Mouse (Mus musculus) erythroid progenitor cell, adult 5-6 weeks (primary cell): ENCODE measurements around the gene Dcun1d2. TPM values are rescaled to one million over a fixed set of nuclear protein-coding genes. Genes with fewer than 3 reads are reported as not detected.
A peak's percentile ranks its signal among the peaks of the same experiment; 100 is the strongest.
"Not testable (repeated sequence)": the region's sequence is repeated elsewhere in the genome, so short reads cannot be mapped to it uniquely, and the experiment has no call there.

ENCODE experiments used
- ATAC-seq: replicated peaks from 2 replicates; pipeline ENCODE4 v1.8.0; 2016; ENCODE audit warnings: moderate number of reproducible peaks, mild to moderate bottlenecking, moderate TSS enrichment, inconsistent platforms; ENCODE audit not compliant: poor library complexity, low FRiP score, severe bottlenecking
- total RNA-seq, 2 experiments: library from RNA; stranded (forward) in 1 of 2; stranded (reverse) in 1 of 2; fragments of 150-400 nt in 1 of 2; fragments of 186-747, 209-891 nt in 1 of 2; gene quantifications; 2 replicates each; pipeline versions ENCODE4 v1.2.3 to v1.2.4; 2015 to 2017; ENCODE audit warnings: low replicate concordance in 2 of 2

Dcun1d2 gene
- 7.9 and 13.0 TPM in 2 replicates for total RNA-seq (2015; ENCODE audit: low replicate concordance)
- 12.3 and 15.8 TPM in 2 replicates for total RNA-seq (2017; ENCODE audit: low replicate concordance)

GRCm38 (mm10) chr8:13287692-13288623, at the start of gene Dcun1d2, which contains the start of gene Tmco3:
Gene Dcun1d2, minus strand, starts transcription at chr8:13288131.
Gene Tmco3, plus strand, starts transcription at chr8:13288190.
- ATAC-seq: peak; percentile 85

GRCm38 (mm10) chr8:13337678-13338077, 49.7 kb upstream of the Dcun1d2 start:
- ATAC-seq: no peak

GRCm38 (mm10) chr8:13337245-13337644, 49.3 kb upstream of the Dcun1d2 start:
- ATAC-seq: not testable (repeated sequence)

- no peak for ATAC-seq
Observed at GRCm38 (mm10) chr8:13334671-13335070, 46.7 kb upstream of the Dcun1d2 start.

GRCm38 (mm10) chr8:13326598-13326997, 38.7 kb upstream of the Dcun1d2 start:
- ATAC-seq: no peak

GRCm38 (mm10) chr8:13316671-13317070, 28.7 kb upstream of the Dcun1d2 start:
- no peak for ATAC-seq

- no peak for ATAC-seq
Observed at GRCm38 (mm10) chr8:13314922-13315321, 27.0 kb upstream of the Dcun1d2 start.

- ATAC-seq: no peak
Observed at GRCm38 (mm10) chr8:13306916-13307315, 19.0 kb upstream of the Dcun1d2 start.

GRCm38 (mm10) chr8:13306309-13306909, 18.5 kb upstream of the Dcun1d2 start:
- ATAC-seq: no peak

GRCm38 (mm10) chr8:13305884-13306283, 18.0 kb upstream of the Dcun1d2 start:
- ATAC-seq: no peak

- ATAC-seq: no peak
Observed at GRCm38 (mm10) chr8:13305459-13305858, 17.5 kb upstream of the Dcun1d2 start.

GRCm38 (mm10) chr8:13301036-13301435, 13.1 kb upstream of the Dcun1d2 start:
- ATAC-seq: no peak

- no peak for ATAC-seq
Observed at GRCm38 (mm10) chr8:13299571-13299970, 11.6 kb upstream of the Dcun1d2 start.

- ATAC-seq: no peak
Observed at GRCm38 (mm10) chr8:13293677-13294470, 5.9 kb upstream of the Dcun1d2 start.

- ATAC-seq: peak; percentile 42; the same call in 1 of the 2 replicates
Observed at GRCm38 (mm10) chr8:13292364-13292763, 4.4 kb upstream of the Dcun1d2 start.

GRCm38 (mm10) chr8:13288646-13289045, 715 bp upstream of the Dcun1d2 start:
- no peak for ATAC-seq

GRCm38 (mm10) chr8:13287304-13287691, 633 bp downstream of the Dcun1d2 start:
- peak; percentile 89 for ATAC-seq

- ATAC-seq: no peak
Observed at GRCm38 (mm10) chr8:13283200-13283599, 4.7 kb downstream of the Dcun1d2 start.

GRCm38 (mm10) chr8:13276941-13277447, 10.9 kb downstream of the Dcun1d2 start:
- no peak for ATAC-seq

- no peak for ATAC-seq
Observed at GRCm38 (mm10) chr8:13272834-13273233, 15.1 kb downstream of the Dcun1d2 start.
